Mouse (Mus musculus): ENCODE measurements at regions not wholly inside any gene's neighbourhood (a gene's known extent, or its start where the extent isn't known, plus 50 kb on each side); places are given as distances from the start of the nearest gene placed in this dataset.

GRCm38 (mm10) chr10:44819361-44819760 lies 247.6 kb upstream of the Prep start:
- no peak for TF ChIP-seq POLR2A (IDR thresholded peaks at IDR 0.05; ENCODE audit: insufficient read depth, low read depth, low read length)
- no peak for TF ChIP-seq CTCF (IDR thresholded peaks at IDR 0.05; ENCODE audit: insufficient read depth, low read depth, low read length)
- WGBS = 98% methylated on average over 2 of the region's 2 CpGs
- H3K27ac ChIP-seq (ENCODE audit: insufficient read depth, low read depth, low read length) = no peak overlapping the region
- H3K4me3 ChIP-seq (ENCODE audit: insufficient read depth, low read depth, low read length) = no peak overlapping the region
- no peaks in the 10 kb centered on the region for H3K4me1 ChIP-seq (ENCODE audit: control insufficient read depth, insufficient read depth, low read length)

GRCm38 (mm10) chr10:44818615-44819014 lies 248.4 kb upstream of the Prep start:
- Histone ChIP-seq H3K4me1 (ENCODE audit: control insufficient read depth, insufficient read depth, low read length) (no peaks in the 10 kb centered on the region), H3K27ac (ENCODE audit: insufficient read depth, low read depth, low read length) (no peak overlapping the region), H3K4me3 (ENCODE audit: insufficient read depth, low read depth, low read length) (no peak overlapping the region)
- TF ChIP-seq CTCF (IDR thresholded peaks at IDR 0.05; ENCODE audit: insufficient read depth, low read depth, low read length) = no peak
- TF ChIP-seq POLR2A (IDR thresholded peaks at IDR 0.05; ENCODE audit: insufficient read depth, low read depth, low read length) = no peak
- WGBS = 35% methylated on average over 1 of the region's 1 CpGs

- 89% methylated on average over 1 of the region's 1 CpGs for WGBS
- TF ChIP-seq CTCF (IDR thresholded peaks at IDR 0.05; ENCODE audit: insufficient read depth, low read depth, low read length) (no peak), POLR2A (IDR thresholded peaks at IDR 0.05; ENCODE audit: insufficient read depth, low read depth, low read length) (no peak)
- Histone ChIP-seq H3K4me3 (ENCODE audit: insufficient read depth, low read depth, low read length) (no peak overlapping the region), H3K4me1 (ENCODE audit: control insufficient read depth, insufficient read depth, low read length) (no peaks in the 10 kb centered on the region), H3K27ac (ENCODE audit: insufficient read depth, low read depth, low read length) (no peak overlapping the region)
Observed at GRCm38 (mm10) chr10:44796205-44796604, 267.9 kb upstream of the Prdm1 start.

GRCm38 (mm10) chr10:44785386-44785785 lies 257.1 kb upstream of the Prdm1 start:
- H3K4me3 ChIP-seq (ENCODE audit: insufficient read depth, low read depth, low read length) = no peak overlapping the region
- WGBS = 19% methylated on average over 6 of the region's 6 CpGs

GRCm38 (mm10) chr10:44780381-44780958 lies 252.2 kb upstream of the Prdm1 start:
- WGBS = 90% methylated on average over 5 of the region's 5 CpGs
- H3K4me1 ChIP-seq (ENCODE audit: control insufficient read depth, insufficient read depth, low read length) = peaks cover 2% of the 10 kb centered on the region; the same call in 1 of the 2 replicates
- H3K27ac ChIP-seq (ENCODE audit: insufficient read depth, low read depth, low read length) = no peak overlapping the region
- no peak overlapping the region for H3K4me3 ChIP-seq (ENCODE audit: insufficient read depth, low read depth, low read length)
- no peak for TF ChIP-seq CTCF (IDR thresholded peaks at IDR 0.05; ENCODE audit: insufficient read depth, low read depth, low read length)
- TF ChIP-seq POLR2A (IDR thresholded peaks at IDR 0.05; ENCODE audit: insufficient read depth, low read depth, low read length) = no peak

More at GRCm38 (mm10) chr10:44785386-44785785, 257.1 kb upstream of the Prdm1 start:
- peak overlapping the region; percentile 53; the same call in 1 of the 2 replicates for H3K27ac ChIP-seq (ENCODE audit: insufficient read depth, low read depth, low read length)
- TF ChIP-seq POLR2A (IDR thresholded peaks at IDR 0.05; ENCODE audit: insufficient read depth, low read depth, low read length) (no peak), CTCF (IDR thresholded peaks at IDR 0.05; ENCODE audit: insufficient read depth, low read depth, low read length) (no peak)
- H3K4me1 ChIP-seq (ENCODE audit: control insufficient read depth, insufficient read depth, low read length) = peaks cover 6% of the 10 kb centered on the region

- TF ChIP-seq POLR2A (IDR thresholded peaks at IDR 0.05; ENCODE audit: insufficient read depth, low read depth, low read length) (no peak), CTCF (IDR thresholded peaks at IDR 0.05; ENCODE audit: insufficient read depth, low read depth, low read length) (no peak)
- H3K4me1 ChIP-seq (ENCODE audit: control insufficient read depth, insufficient read depth, low read length) = no peaks in the 10 kb centered on the region
- H3K27ac ChIP-seq (ENCODE audit: insufficient read depth, low read depth, low read length) = no peak overlapping the region
- H3K4me3 ChIP-seq (ENCODE audit: insufficient read depth, low read depth, low read length) = no peak overlapping the region
- WGBS = 61% methylated on average over 8 of the region's 8 CpGs
Observed at GRCm38 (mm10) chr10:44779568-44780207, 251.4 kb upstream of the Prdm1 start.

GRCm38 (mm10) chr10:44777214-44777613 lies 248.9 kb upstream of the Prdm1 start:
- H3K27ac ChIP-seq (ENCODE audit: insufficient read depth, low read depth, low read length) = no peak overlapping the region
- TF ChIP-seq CTCF (IDR thresholded peaks at IDR 0.05; ENCODE audit: insufficient read depth, low read depth, low read length) (no peak), POLR2A (IDR thresholded peaks at IDR 0.05; ENCODE audit: insufficient read depth, low read depth, low read length) (no peak)
- H3K4me3 ChIP-seq (ENCODE audit: insufficient read depth, low read depth, low read length) = no peak overlapping the region
- WGBS = 93% methylated on average over 2 of the region's 2 CpGs
- no peaks in the 10 kb centered on the region for H3K4me1 ChIP-seq (ENCODE audit: control insufficient read depth, insufficient read depth, low read length)

- TF ChIP-seq CTCF (IDR thresholded peaks at IDR 0.05; ENCODE audit: insufficient read depth, low read depth, low read length) = no peak
- no peak for TF ChIP-seq POLR2A (IDR thresholded peaks at IDR 0.05; ENCODE audit: insufficient read depth, low read depth, low read length)
- no peak overlapping the region for H3K4me3 ChIP-seq (ENCODE audit: insufficient read depth, low read depth, low read length)
- 91% methylated on average over 2 of the region's 2 CpGs for WGBS
Observed at GRCm38 (mm10) chr10:44776175-44776574, 247.9 kb upstream of the Prdm1 start.

GRCm38 (mm10) chr10:44765527-44765926 lies 237.2 kb upstream of the Prdm1 start:
- Histone ChIP-seq H3K4me1 (ENCODE audit: control insufficient read depth, insufficient read depth, low read length) (no peaks in the 10 kb centered on the region), H3K4me3 (ENCODE audit: insufficient read depth, low read depth, low read length) (no peak overlapping the region), H3K27ac (ENCODE audit: insufficient read depth, low read depth, low read length) (no peak overlapping the region)
- 93% methylated on average over 3 of the region's 3 CpGs for WGBS
- no peak for TF ChIP-seq CTCF (IDR thresholded peaks at IDR 0.05; ENCODE audit: insufficient read depth, low read depth, low read length)
- no peak for TF ChIP-seq POLR2A (IDR thresholded peaks at IDR 0.05; ENCODE audit: insufficient read depth, low read depth, low read length)

More at GRCm38 (mm10) chr10:44776175-44776574, 247.9 kb upstream of the Prdm1 start:
- Histone ChIP-seq H3K4me1 (ENCODE audit: control insufficient read depth, insufficient read depth, low read length) (no peaks in the 10 kb centered on the region), H3K27ac (ENCODE audit: insufficient read depth, low read depth, low read length) (no peak overlapping the region)
